Mouse (Mus musculus): ENCODE data around the gene Paox.
A peak's percentile ranks its signal among the peaks of the same experiment; 100 is the strongest.

Paox gene

GRCm38 (mm10) chr7:140115583-140116328 is at the start of gene Paox:
Paox (plus strand) TSS chr7:140115799.
- peak; percentile 57 for DNase-seq (ENCODE audit: extremely low read depth, insufficient read length, low spot score)

GRCm38 (mm10) chr7:140067397-140067796 is 48.2 kb upstream of the Paox start:
- no peak for DNase-seq (ENCODE audit: extremely low read depth, insufficient read length, low spot score)

DNA sequence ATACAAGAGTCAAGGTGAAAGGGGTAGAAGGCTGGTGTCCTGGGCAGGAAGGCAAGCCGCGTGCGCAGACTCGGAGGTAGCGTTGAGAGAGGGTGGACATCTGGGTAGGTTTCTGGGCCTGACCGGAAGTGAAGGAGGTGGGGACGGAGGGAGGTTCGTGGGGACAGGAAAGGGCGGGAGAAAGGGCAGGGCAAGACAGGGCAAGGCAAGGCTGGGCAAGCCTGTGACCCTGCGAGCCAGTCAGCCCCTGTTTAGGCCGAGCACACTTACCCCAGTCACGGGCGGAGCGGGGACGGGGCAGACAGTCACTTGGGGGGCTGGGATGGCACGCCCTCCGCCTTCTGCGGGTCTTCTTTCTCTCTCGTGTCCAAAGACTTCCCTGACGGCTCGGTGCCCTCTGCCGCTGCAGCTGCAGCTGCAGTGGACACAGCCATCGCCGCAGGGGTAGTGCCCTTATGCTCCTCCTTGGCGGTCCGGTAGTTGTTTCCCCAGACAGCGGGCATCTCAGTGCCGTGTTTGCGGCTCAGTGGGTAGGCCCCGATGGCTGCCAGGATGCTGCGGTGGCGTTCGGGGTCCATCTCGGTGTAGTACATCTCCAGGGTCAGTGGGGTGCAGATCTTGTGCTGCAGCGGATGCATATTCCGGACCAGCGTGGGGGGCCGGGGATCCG is 45.4 kb upstream of the Paox start:
- no peak for DNase-seq (ENCODE audit: extremely low read depth, insufficient read length, low spot score)

GRCm38 (mm10) chr7:140077698-140078097 is 37.9 kb upstream of the Paox start:
- DNase-seq (ENCODE audit: extremely low read depth, insufficient read length, low spot score): no peak

GRCm38 (mm10) chr7:140078711-140079110 is 36.9 kb upstream of the Paox start:
- no peak for DNase-seq (ENCODE audit: extremely low read depth, insufficient read length, low spot score)

GRCm38 (mm10) chr7:140080503-140081156 is 35.0 kb upstream of the Paox start:
- DNase-seq (ENCODE audit: extremely low read depth, insufficient read length, low spot score): no peak

DNA sequence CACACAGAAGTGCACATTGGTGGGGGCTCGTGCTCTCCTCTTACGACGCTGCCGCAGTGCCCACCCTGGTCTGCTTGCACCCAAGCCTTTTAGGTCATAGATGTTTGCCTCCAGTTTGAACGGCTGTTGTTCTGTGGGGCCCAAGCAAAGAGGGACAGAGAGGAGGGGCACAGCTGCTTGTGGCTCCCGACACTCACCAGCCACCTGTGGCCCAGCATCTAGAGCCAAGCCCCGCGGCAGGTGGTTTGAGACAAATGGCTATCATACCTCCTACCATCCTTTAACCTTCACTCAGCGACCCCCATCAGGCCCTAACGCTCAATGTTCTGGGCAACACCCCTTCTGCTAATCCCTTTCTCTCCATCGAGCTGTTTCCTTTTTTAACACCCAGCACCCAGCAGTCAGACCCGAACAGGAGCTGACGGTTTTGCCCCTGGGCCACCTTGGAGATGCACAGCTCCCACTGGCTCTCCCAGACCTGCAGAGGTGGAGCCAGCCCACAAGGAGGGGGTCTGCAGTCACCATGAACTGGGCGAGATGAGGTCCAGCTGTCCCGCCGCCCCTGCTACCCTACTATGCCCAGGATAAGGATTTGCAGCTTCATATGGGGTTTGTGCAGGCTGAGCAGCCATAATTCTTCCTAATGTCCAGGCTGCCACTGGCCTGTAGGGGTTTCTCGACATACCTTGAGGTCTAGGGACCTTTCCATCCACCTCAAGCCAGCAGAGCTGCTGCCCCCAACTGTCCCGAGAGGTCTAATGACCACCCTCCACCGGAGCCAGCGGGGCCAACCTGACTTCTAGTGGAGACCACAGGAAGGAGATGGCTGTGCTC is 34.0 kb upstream of the Paox start:
- DNase-seq (ENCODE audit: extremely low read depth, insufficient read length, low spot score): no peak

DNA sequence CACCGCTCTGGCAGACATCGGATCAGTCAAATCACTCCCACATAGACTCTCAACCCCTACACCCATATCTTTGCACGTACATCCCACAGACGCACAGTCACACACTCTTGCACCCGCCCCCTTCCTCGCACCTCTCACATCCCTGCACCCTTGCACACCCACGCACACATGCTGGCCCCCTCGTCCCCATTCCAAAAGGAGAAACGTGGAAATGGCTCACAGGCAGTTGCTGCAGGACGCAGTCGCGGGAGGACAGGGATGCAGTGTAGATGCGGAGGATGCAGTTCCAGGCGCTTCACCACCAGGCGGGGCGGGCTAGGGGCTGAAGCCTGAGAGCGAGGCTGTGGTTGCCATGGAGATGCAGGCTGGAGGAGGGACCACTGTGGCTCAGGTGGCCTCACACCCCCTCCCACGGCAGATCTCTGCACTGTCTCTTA is 33.3 kb upstream of the Paox start, which contains the start of gene Caly:
TSS of gene Caly (minus strand) at position 307 of the 437 bp plus-strand sequence.
- DNase-seq (ENCODE audit: extremely low read depth, insufficient read length, low spot score): no peak

- DNase-seq (ENCODE audit: extremely low read depth, insufficient read length, low spot score): no peak
Measured at GRCm38 (mm10) chr7:140090601-140091000, 25.0 kb upstream of the Paox start.

DNA sequence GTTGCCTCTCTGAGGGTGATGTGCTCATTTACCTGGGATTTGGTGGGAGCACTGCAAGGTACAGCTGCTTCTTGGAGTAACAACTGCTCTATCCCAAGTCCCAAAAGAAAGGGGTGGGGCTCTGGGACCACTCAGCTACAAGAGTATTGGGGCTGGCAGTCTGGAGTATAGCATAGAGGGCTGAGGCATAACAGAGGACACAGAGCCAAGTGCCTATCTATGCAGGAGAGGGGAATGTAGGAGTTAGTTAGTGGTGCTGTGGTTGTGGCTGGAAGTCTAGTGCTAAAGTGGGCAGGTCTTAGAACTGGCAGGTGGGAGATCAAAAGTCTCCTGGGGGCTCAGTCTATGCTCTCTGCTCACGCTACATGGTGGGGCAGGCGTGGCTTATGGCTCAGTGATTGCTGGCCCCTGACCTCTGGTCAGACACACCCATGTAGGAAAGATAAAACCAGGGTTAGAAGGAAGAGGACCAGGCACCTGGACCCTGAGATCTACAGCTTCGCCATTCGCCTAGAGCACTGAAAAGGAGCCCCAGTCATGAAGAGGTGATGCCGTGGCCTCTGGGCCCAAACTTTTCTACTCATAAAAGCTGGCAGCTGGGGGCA is 22.6 kb upstream of the Paox start, which contains the start of gene Prap1:
TSS of gene Prap1 (plus strand) at position 472 of the 605 bp plus-strand sequence.
- no peak for DNase-seq (ENCODE audit: extremely low read depth, insufficient read length, low spot score)

GRCm38 (mm10) chr7:140094954-140095353 is 20.6 kb upstream of the Paox start:
- DNase-seq (ENCODE audit: extremely low read depth, insufficient read length, low spot score): no peak

GRCm38 (mm10) chr7:140095556-140095955 is 20.0 kb upstream of the Paox start:
- no peak for DNase-seq (ENCODE audit: extremely low read depth, insufficient read length, low spot score)

GRCm38 (mm10) chr7:140096055-140096454 is 19.5 kb upstream of the Paox start:
- DNase-seq (ENCODE audit: extremely low read depth, insufficient read length, low spot score): no peak

GRCm38 (mm10) chr7:140098466-140098865 is 17.1 kb upstream of the Paox start:
- no peak for DNase-seq (ENCODE audit: extremely low read depth, insufficient read length, low spot score)

- DNase-seq (ENCODE audit: extremely low read depth, insufficient read length, low spot score): no peak
Measured at GRCm38 (mm10) chr7:140101498-140101897, 14.1 kb upstream of the Paox start.

DNA sequence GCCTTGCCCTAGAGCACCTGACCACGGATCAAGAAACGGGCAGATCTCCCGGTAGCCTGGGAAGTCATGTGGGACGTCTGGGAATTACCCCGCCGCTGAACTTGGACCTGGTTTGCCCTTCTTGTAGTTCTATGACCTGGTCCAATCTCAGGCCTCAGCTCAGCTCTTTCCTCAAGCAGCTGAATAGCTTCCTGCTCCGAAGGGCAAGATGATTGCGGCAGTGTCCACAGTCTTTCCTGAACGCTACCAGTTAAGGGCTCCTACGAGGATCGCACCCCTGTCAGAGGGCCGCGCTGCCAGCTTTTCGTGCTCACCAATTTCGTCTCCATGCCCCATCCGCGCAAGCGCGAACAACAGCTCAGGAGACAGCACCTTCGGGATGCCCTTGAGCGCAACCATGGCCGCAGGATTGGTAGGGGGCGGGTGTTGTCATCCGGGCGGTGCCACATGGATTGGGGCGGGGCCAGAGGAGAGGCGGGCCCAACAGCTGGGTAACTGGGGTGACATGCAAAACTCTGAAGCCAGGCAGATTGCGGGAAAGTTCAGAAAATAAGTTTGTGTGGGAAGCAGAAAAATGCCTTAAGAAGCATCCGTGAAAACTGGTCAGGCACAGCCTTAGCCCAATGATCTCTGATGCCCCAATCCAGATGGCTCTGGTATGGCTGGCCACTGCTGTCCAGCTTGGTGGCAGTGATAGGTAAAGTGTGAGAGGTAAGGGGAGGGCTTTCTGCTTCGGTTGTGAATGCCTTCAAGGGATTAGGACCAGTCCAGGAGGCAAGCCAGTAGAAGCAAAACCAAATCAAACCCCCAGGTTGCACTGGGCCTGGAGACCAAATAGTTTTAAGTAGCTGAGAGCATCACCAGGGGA is 13.4 kb upstream of the Paox start, which contains the start of gene Fuom:
TSS of gene Fuom (minus strand) at position 449 of the 868 bp plus-strand sequence.
- DNase-seq (ENCODE audit: extremely low read depth, insufficient read length, low spot score): peak; percentile 86

GRCm38 (mm10) chr7:140104009-140104408 is 11.6 kb upstream of the Paox start:
- DNase-seq (ENCODE audit: extremely low read depth, insufficient read length, low spot score): no peak

DNA sequence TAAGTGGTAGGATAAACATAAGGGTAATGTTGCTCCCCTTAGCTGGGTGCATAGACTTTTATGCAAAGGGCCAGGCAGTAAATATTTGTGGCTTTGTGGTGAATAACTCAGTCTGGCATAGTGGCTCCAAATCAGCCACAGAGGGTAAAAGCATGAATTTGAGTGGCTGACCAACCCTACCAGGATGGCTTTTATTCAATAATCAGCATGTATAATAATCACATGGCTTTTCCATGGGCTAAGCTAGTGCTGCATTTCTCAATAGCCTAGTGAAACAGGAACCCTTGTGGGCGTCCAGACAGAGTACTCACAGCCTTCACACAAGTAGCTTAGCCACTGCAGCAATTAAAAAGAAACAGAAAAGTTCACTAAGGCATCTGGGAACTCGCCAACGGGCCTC is 3.7 kb upstream of the Paox start:
- DNase-seq (ENCODE audit: extremely low read depth, insufficient read length, low spot score): peak; percentile 68

Measured in 3134 (cell line).